Mouse (Mus musculus): ENCODE measurements at regions not wholly inside any gene's neighbourhood (a gene's known extent, or its start where the extent isn't known, plus 50 kb on each side); places are given as distances from the start of the nearest gene placed in this dataset.

DNA sequence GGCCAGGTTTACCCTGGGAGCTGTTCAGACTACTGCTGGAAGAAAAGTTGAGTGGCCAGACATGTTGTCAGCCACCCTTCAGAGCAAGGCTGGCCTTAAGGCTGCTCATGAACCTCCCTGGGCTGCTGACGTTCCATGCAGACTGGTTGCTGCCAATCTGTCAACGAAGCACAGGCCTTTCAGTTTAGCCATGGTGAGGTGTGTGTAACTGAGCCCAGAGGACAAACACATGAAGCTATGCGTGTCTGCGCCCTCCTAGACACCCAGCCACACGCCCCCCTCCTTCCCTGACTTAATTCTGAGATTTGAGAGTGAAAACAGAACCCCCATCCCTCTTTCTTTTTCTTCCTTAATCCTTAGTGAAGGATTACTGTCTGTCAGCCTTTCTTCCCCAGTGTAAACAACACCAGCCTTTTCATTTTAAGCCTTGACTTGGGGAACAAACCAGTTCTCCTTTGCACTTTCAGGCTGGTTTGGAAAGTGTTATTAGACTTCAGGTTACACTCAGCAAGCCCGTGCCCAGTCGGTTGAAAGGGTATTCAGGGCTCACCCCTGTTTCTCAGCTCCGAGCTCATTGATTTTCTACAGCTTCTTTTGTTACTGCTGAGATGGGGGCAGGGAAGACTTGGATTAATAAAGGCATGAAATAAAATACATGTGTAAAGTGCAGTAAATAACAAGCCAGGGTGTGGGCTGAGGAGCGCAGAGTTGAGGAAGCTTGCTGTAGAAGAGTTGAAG lies 379.4 kb downstream of the Dmrt2 start:
- Histone ChIP-seq H3K36me3 (ENCODE audit: control insufficient read depth, insufficient read depth, low read length, poor library complexity, severe bottlenecking) (no peaks in the 10 kb centered on the region), H3K9me3 (ENCODE audit: control insufficient read depth, insufficient read depth, low read depth, low read length) (no peaks in the 10 kb centered on the region), H3K4me3 (ENCODE audit: insufficient read depth in 1 of 2, low read depth in 1 of 2, low read length in 2 of 2, poor library complexity in 1 of 2, severe bottlenecking in 1 of 2) (no peak overlapping the region), H3K9ac (ENCODE audit: insufficient read depth, low read depth, low read length, poor library complexity, severe bottlenecking) (no peak overlapping the region), H3K4me1 (ENCODE audit: control insufficient read depth in 2 of 2, insufficient read depth in 2 of 2, low read length in 2 of 2, poor library complexity in 1 of 2) (no peaks in the 10 kb centered on the region), H3K27ac (ENCODE audit: insufficient read depth, low read depth, low read length, poor library complexity, severe bottlenecking) (no peak overlapping the region)
- no peak for TF ChIP-seq MAFK (IDR thresholded peaks at IDR 0.05; ENCODE audit: insufficient read depth, low read depth, low read length)
- no peak for TF ChIP-seq ZC3H11A (IDR thresholded peaks at IDR 0.05; ENCODE audit: borderline replicate concordance, low read depth, low read length)
- TF ChIP-seq HCFC1 (IDR thresholded peaks at IDR 0.05; ENCODE audit: borderline replicate concordance, insufficient read depth, low read length): no peak
- no peak for TF ChIP-seq ZNF384 (IDR thresholded peaks at IDR 0.05; ENCODE audit: low read depth, low read length)
- no peak for TF ChIP-seq CHD2 (IDR thresholded peaks at IDR 0.05; ENCODE audit: low read depth, low read length)
- DNase-seq (ENCODE audit: low read depth, low spot score): no peak
- in situ Hi-C loops (cut with MboI; ENCODE audit: low sequenced_read_pairs in 2 of 2, unreplicated experiment in 2 of 2): no loop called here

DNA sequence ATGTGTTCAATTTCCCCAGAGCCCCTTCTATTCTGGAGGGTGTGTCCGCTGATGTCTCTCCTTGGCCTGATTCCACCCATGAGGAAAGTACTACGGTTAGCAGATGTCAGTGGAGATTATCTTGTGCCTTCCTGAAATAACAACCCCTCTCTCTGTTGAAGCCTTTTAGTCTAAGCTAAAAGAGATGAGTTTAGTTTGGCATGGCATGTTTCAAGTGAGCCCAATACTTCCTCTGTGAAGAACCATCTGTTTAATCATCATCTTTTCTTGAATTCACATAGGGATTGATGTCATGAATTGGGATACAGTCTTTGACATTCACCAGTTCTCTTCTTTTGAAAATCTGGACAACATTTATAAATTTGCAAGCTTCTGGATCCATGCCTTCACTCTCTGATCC lies 387.5 kb downstream of the Dmrt2 start:
- in situ Hi-C loops (cut with MboI; ENCODE audit: low sequenced_read_pairs in 2 of 2, unreplicated experiment in 2 of 2): no loop called here
- Histone ChIP-seq H3K4me3 (ENCODE audit: insufficient read depth in 1 of 2, low read depth in 1 of 2, low read length in 2 of 2, poor library complexity in 1 of 2, severe bottlenecking in 1 of 2) (no peak overlapping the region), H3K9ac (ENCODE audit: insufficient read depth, low read depth, low read length, poor library complexity, severe bottlenecking) (no peak overlapping the region), H3K27ac (ENCODE audit: insufficient read depth, low read depth, low read length, poor library complexity, severe bottlenecking) (no peak overlapping the region), H3K36me3 (ENCODE audit: control insufficient read depth, insufficient read depth, low read length, poor library complexity, severe bottlenecking) (no peaks in the 10 kb centered on the region), H3K9me3 (ENCODE audit: control insufficient read depth, insufficient read depth, low read depth, low read length) (no peaks in the 10 kb centered on the region), H3K4me1 (ENCODE audit: control insufficient read depth in 2 of 2, insufficient read depth in 2 of 2, low read length in 2 of 2, poor library complexity in 1 of 2) (no peaks in the 10 kb centered on the region)
- TF ChIP-seq CHD2 (IDR thresholded peaks at IDR 0.05; ENCODE audit: low read depth, low read length) (no peak), MAFK (IDR thresholded peaks at IDR 0.05; ENCODE audit: insufficient read depth, low read depth, low read length) (no peak), ZNF384 (IDR thresholded peaks at IDR 0.05; ENCODE audit: low read depth, low read length) (no peak), HCFC1 (IDR thresholded peaks at IDR 0.05; ENCODE audit: borderline replicate concordance, insufficient read depth, low read length) (no peak), ZC3H11A (IDR thresholded peaks at IDR 0.05; ENCODE audit: borderline replicate concordance, low read depth, low read length) (no peak)
- DNase-seq (ENCODE audit: low read depth, low spot score): no peak

DNA sequence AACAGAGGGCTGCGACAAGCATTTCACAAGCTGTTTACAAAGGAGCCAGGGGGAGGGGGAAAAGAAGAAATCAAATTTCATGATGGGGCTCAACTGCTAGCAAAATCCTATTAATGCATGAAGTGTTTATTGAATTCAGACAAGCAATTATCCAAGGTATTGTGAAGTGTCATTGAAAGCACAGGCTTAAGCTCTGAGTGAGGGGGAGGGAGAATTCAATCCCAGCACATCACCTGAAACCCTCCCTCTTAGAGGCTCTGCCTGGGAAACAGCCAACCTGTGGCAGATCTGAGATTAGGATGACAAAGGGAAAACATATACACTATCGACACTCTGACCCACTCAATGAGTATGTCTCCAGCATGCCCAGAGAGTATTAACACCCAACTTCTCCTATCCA lies 396.3 kb downstream of the Dmrt2 start:
- no peak overlapping the region for H3K9ac ChIP-seq (ENCODE audit: insufficient read depth, low read depth, low read length, poor library complexity, severe bottlenecking)
- no peak for DNase-seq (ENCODE audit: low read depth, low spot score)
- no peaks in the 10 kb centered on the region for H3K36me3 ChIP-seq (ENCODE audit: control insufficient read depth, insufficient read depth, low read length, poor library complexity, severe bottlenecking)
- H3K9me3 ChIP-seq (ENCODE audit: control insufficient read depth, insufficient read depth, low read depth, low read length): no peaks in the 10 kb centered on the region
- no peak overlapping the region for H3K27ac ChIP-seq (ENCODE audit: insufficient read depth, low read depth, low read length, poor library complexity, severe bottlenecking)
- TF ChIP-seq HCFC1 (IDR thresholded peaks at IDR 0.05; ENCODE audit: borderline replicate concordance, insufficient read depth, low read length) (no peak), ZC3H11A (IDR thresholded peaks at IDR 0.05; ENCODE audit: borderline replicate concordance, low read depth, low read length) (no peak), CHD2 (IDR thresholded peaks at IDR 0.05; ENCODE audit: low read depth, low read length) (no peak), ZNF384 (IDR thresholded peaks at IDR 0.05; ENCODE audit: low read depth, low read length) (no peak), MAFK (IDR thresholded peaks at IDR 0.05; ENCODE audit: insufficient read depth, low read depth, low read length) (no peak)
- no peaks in the 10 kb centered on the region for H3K4me1 ChIP-seq (ENCODE audit: control insufficient read depth in 2 of 2, insufficient read depth in 2 of 2, low read length in 2 of 2, poor library complexity in 1 of 2)
- in situ Hi-C loops (cut with MboI; ENCODE audit: low sequenced_read_pairs in 2 of 2, unreplicated experiment in 2 of 2): no loop called here
- no peak overlapping the region for H3K4me3 ChIP-seq (ENCODE audit: insufficient read depth in 1 of 2, low read depth in 1 of 2, low read length in 2 of 2, poor library complexity in 1 of 2, severe bottlenecking in 1 of 2)

DNA sequence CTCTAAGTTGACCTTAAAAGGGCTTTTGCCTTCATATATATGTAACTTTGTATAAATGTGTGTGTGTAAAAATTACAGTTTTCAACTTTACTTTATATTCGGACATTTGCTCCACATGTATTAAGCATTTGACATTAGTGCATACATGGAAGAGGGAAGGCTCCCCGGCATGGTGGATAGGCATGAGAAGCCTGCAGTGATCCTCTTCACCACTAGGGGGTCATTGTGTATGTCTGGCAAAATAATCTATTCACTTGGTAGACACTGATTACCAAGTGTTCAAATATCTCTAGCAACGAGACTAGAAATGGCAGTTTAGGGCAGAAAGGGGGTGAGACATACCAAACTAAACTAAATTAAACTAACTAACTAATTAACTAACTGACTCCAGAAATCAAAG lies 397.7 kb downstream of the Dmrt2 start:
- Histone ChIP-seq H3K27ac (ENCODE audit: insufficient read depth, low read depth, low read length, poor library complexity, severe bottlenecking) (no peak overlapping the region), H3K4me1 (ENCODE audit: control insufficient read depth in 2 of 2, insufficient read depth in 2 of 2, low read length in 2 of 2, poor library complexity in 1 of 2) (no peaks in the 10 kb centered on the region), H3K9ac (ENCODE audit: insufficient read depth, low read depth, low read length, poor library complexity, severe bottlenecking) (no peak overlapping the region), H3K9me3 (ENCODE audit: control insufficient read depth, insufficient read depth, low read depth, low read length) (no peaks in the 10 kb centered on the region), H3K36me3 (ENCODE audit: control insufficient read depth, insufficient read depth, low read length, poor library complexity, severe bottlenecking) (no peaks in the 10 kb centered on the region), H3K4me3 (ENCODE audit: insufficient read depth in 1 of 2, low read depth in 1 of 2, low read length in 2 of 2, poor library complexity in 1 of 2, severe bottlenecking in 1 of 2) (no peak overlapping the region)
- TF ChIP-seq CHD2 (IDR thresholded peaks at IDR 0.05; ENCODE audit: low read depth, low read length): no peak
- no peak for TF ChIP-seq ZC3H11A (IDR thresholded peaks at IDR 0.05; ENCODE audit: borderline replicate concordance, low read depth, low read length)
- peak; percentile 24 for DNase-seq (ENCODE audit: low read depth, low spot score)
- in situ Hi-C loops (cut with MboI; ENCODE audit: low sequenced_read_pairs in 2 of 2, unreplicated experiment in 2 of 2): no loop called here

DNA sequence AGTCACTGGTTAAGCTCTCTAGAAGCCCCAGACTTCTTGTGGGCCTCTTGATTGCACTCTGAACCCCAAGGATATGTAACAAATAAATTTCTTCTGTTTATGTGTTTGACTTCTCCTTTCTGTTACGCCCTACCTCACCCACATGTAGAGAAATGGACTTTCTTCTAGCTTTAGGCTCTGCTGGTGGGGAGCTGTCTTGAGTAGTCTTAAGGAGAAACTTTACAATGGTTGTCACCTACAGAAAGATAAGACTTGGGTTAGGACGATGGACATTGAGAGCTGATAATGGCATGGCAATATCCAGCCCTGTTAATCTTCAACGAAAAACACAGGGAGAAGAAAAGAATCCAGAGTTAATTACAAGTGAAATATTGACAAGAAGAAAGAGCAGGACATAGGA lies 416.1 kb downstream of the Dmrt2 start:
- Histone ChIP-seq H3K27ac (ENCODE audit: insufficient read depth, low read depth, low read length, poor library complexity, severe bottlenecking) (no peak overlapping the region), H3K9ac (ENCODE audit: insufficient read depth, low read depth, low read length, poor library complexity, severe bottlenecking) (no peak overlapping the region), H3K4me1 (ENCODE audit: control insufficient read depth in 2 of 2, insufficient read depth in 2 of 2, low read length in 2 of 2, poor library complexity in 1 of 2) (no peaks in the 10 kb centered on the region), H3K36me3 (ENCODE audit: control insufficient read depth, insufficient read depth, low read length, poor library complexity, severe bottlenecking) (no peaks in the 10 kb centered on the region), H3K9me3 (ENCODE audit: control insufficient read depth, insufficient read depth, low read depth, low read length) (no peaks in the 10 kb centered on the region), H3K4me3 (ENCODE audit: insufficient read depth in 1 of 2, low read depth in 1 of 2, low read length in 2 of 2, poor library complexity in 1 of 2, severe bottlenecking in 1 of 2) (no peak overlapping the region)
- in situ Hi-C loops (cut with MboI; ENCODE audit: low sequenced_read_pairs in 2 of 2, unreplicated experiment in 2 of 2): no loop called here
- no peak for DNase-seq (ENCODE audit: low read depth, low spot score)
- TF ChIP-seq ZNF384 (IDR thresholded peaks at IDR 0.05; ENCODE audit: low read depth, low read length) (no peak), HCFC1 (IDR thresholded peaks at IDR 0.05; ENCODE audit: borderline replicate concordance, insufficient read depth, low read length) (no peak), ZC3H11A (IDR thresholded peaks at IDR 0.05; ENCODE audit: borderline replicate concordance, low read depth, low read length) (no peak), MAFK (IDR thresholded peaks at IDR 0.05; ENCODE audit: insufficient read depth, low read depth, low read length) (no peak), CHD2 (IDR thresholded peaks at IDR 0.05; ENCODE audit: low read depth, low read length) (no peak)
